In genomic region chr11:52364376-52364775, GRCm38 (mm10) we compare ENCODE assay signal across 20 mouse cellular contexts. TPM values are rescaled to one million over a fixed set of nuclear protein-coding genes. Genes with fewer than 3 reads are reported as not detected.
DNase-seq lines count a peak whose midpoint lies in the region; ATAC-seq and TF ChIP-seq lines count a peak whose summit lies in the region.
"Had no signal": no experiment of that assay in that cellular context is flagged by ENCODE, and none has a peak within 500 bp of the region (broad histone marks: within the 10 kb centered on the region; RNA-seq: fewer than 3 reads in every experiment).

No protein-coding gene starts in this region.

- DNase-seq in heart, adult 8-10 months (ENCODE audit: low spot score) = no peak
- DNase-seq in limb, embryonic 10.5 days (ENCODE audit: low spot score) = no peak
- DNase-seq in ES-CJ7 (ENCODE audit: low read depth, low spot score) = peak; percentile 87
- no peak for DNase-seq in heart, postnatal 0 days (ENCODE audit: low spot score)
- no peak for DNase-seq in left cerebral cortex, postnatal 10 days (ENCODE audit: extremely low spot score in 1 of 2, low spot score in 2 of 2)
- DNase-seq in adrenal gland, adult 8-10 months = no peak
- DNase-seq: cerebellum, adult 11-12 months; cerebellum, postnatal 25 days; layer of hippocampus, postnatal 36 days; left cerebral cortex, postnatal 4 days; lung, adult 2 months; thymus, postnatal 14 days had no signal

- H3K4me2 ChIP-seq in heart, embryonic 12.5 days = peak overlapping the region; percentile 78
- no peak overlapping the region for H3K4me2 ChIP-seq in limb, embryonic 12.5 days
- peak overlapping the region; percentile 58 for H3K4me2 ChIP-seq in heart, postnatal 0 days (ENCODE audit: low read depth, low read length)
- H3K4me2 ChIP-seq: midbrain, embryonic 11.5 days; neural tube, embryonic 13.5 days had no signal

- H3K4me3 ChIP-seq in heart, embryonic 12.5 days = 0 out of 2 replicates have a peak overlapping the region, but pooled peaks have one; percentile 20
- H3K4me3 ChIP-seq in limb, embryonic 12.5 days (replicated peaks) = no peak overlapping the region
- H3K4me3 ChIP-seq in limb, embryonic 10.5 days = no peak overlapping the region
- H3K4me3 ChIP-seq in heart, postnatal 0 days (ENCODE audit: low read depth, low read length) = peak overlapping the region; percentile 15; the same call in 1 of the 2 replicates
- H3K4me3 ChIP-seq: erythroblast, embryonic 14.5 days; neural tube, embryonic 13.5 days had no signal

- H3K36me3 ChIP-seq in heart, embryonic 12.5 days = 0 out of 2 replicates have a peak, but pooled peaks cover 3% of the 10 kb centered on the region
- H3K36me3 ChIP-seq in limb, embryonic 12.5 days = no peaks in the 10 kb centered on the region
- 0 out of 2 replicates have a peak, but pooled peaks cover 2% of the 10 kb centered on the region for H3K36me3 ChIP-seq in limb, embryonic 10.5 days
- H3K36me3 ChIP-seq in heart, postnatal 0 days (replicated peaks; ENCODE audit: control insufficient read depth, insufficient read depth, low read length) = no peaks in the 10 kb centered on the region
- H3K36me3 ChIP-seq: neural tube, embryonic 13.5 days had no signal

- peaks cover 73% of the 10 kb centered on the region for H3K4me1 ChIP-seq in heart, embryonic 12.5 days (replicated peaks)
- peaks cover 52% of the 10 kb centered on the region for H3K4me1 ChIP-seq in limb, embryonic 12.5 days (replicated peaks)
- peaks cover 48% of the 10 kb centered on the region for H3K4me1 ChIP-seq in limb, embryonic 10.5 days
- H3K4me1 ChIP-seq in heart, postnatal 0 days (ENCODE audit: control insufficient read depth, insufficient read depth) = peaks cover 65% of the 10 kb centered on the region

- no peak for ATAC-seq in heart, embryonic 12.5 days (ENCODE audit: insufficient number of reproducible peaks, low FRiP score)
- no peak for ATAC-seq in limb, embryonic 12.5 days (ENCODE audit: insufficient number of reproducible peaks, insufficient read depth, low FRiP score, low TSS enrichment, low read depth)
- ATAC-seq in heart, postnatal 0 days (ENCODE audit: insufficient read depth, low read depth) = no peak
- ATAC-seq: forebrain, embryonic 16.5 days had no signal

- no peak for TF ChIP-seq CTCF in heart, postnatal 0 days (IDR thresholded peaks at IDR 0.05; ENCODE audit: low read depth)

- intact Hi-C loops in left cerebral cortex, postnatal 10 days (cut with DNase I) = no loop called here

- WGBS in heart, embryonic 12.5 days = 69% methylated on average over 2 of the region's 2 CpGs
- 93% methylated on average over 2 of the region's 2 CpGs for WGBS in limb, embryonic 12.5 days
- WGBS in limb, embryonic 10.5 days = 91% methylated on average over 2 of the region's 2 CpGs
- WGBS in heart, postnatal 0 days = 71% methylated on average over 2 of the region's 2 CpGs

- peak overlapping the region; percentile 95 for H3K27ac ChIP-seq in heart, embryonic 12.5 days (ENCODE audit: poor library complexity, severe bottlenecking)
- peak overlapping the region; percentile 72; the same call in 1 of the 2 replicates for H3K27ac ChIP-seq in limb, embryonic 12.5 days
- no peak overlapping the region for H3K27ac ChIP-seq in limb, embryonic 10.5 days
- peak overlapping the region; percentile 89 for H3K27ac ChIP-seq in heart, postnatal 0 days (ENCODE audit: low read depth)
- H3K27ac ChIP-seq: macrophage had no signal

- H3K9me3 ChIP-seq in heart, embryonic 12.5 days (replicated peaks) = no peaks in the 10 kb centered on the region
- H3K9me3 ChIP-seq in limb, embryonic 12.5 days = no peaks in the 10 kb centered on the region
- H3K9me3 ChIP-seq in limb, embryonic 10.5 days (replicated peaks) = no peaks in the 10 kb centered on the region
- no peaks in the 10 kb centered on the region for H3K9me3 ChIP-seq in heart, postnatal 0 days (replicated peaks; ENCODE audit: control insufficient read depth, low read length)
- H3K9me3 ChIP-seq: G1E; neural tube, embryonic 13.5 days had no signal

- peak overlapping the region; percentile 71 for H3K9ac ChIP-seq in heart, embryonic 12.5 days
- no peak overlapping the region; the same call in 1 of the 2 replicates for H3K9ac ChIP-seq in limb, embryonic 12.5 days (replicated peaks)
- H3K9ac ChIP-seq in heart, postnatal 0 days (replicated peaks; ENCODE audit: low read depth, low read length) = peak overlapping the region; percentile 33; the same call in 1 of the 2 replicates

- no peak for TF ChIP-seq EP300 in heart, postnatal 0 days (IDR thresholded peaks at IDR 0.05; ENCODE audit: low read depth)

- no peaks in the 10 kb centered on the region for H3K27me3 ChIP-seq in heart, embryonic 12.5 days (replicated peaks)
- H3K27me3 ChIP-seq in limb, embryonic 12.5 days = no peaks in the 10 kb centered on the region
- no peaks in the 10 kb centered on the region for H3K27me3 ChIP-seq in limb, embryonic 10.5 days (ENCODE audit: low read depth, poor library complexity, severe bottlenecking)
- no peaks in the 10 kb centered on the region for H3K27me3 ChIP-seq in heart, postnatal 0 days (ENCODE audit: control insufficient read depth, insufficient read depth, low read length)
- H3K27me3 ChIP-seq: neural tube, embryonic 13.5 days had no signal

RNA-seq across cellular contexts. Expression of gene Vdac1, which starts 3.7 kb away (rescaled TPM):
- polyA plus RNA-seq in heart, embryonic 12.5 days (2016; fragmentation: Nextera tagmentation; extraction: Ambion mirVana) = 423 and 426 TPM in 2 replicates
- 1,000 to 10,000 TPM; 1,103 to 1,162 (median 1,146) TPM for total RNA-seq in heart, adult 8-10 months (2022)
- 203 and 227 TPM in 2 replicates for polyA plus RNA-seq in limb, embryonic 12.5 days (2016; fragmentation: Nextera tagmentation; extraction: Ambion mirVana)
- polyA plus RNA-seq in limb, embryonic 10.5 days (2016; fragmentation: Nextera tagmentation; extraction: Ambion mirVana) = 203 and 211 TPM in 2 replicates
- total RNA-seq in heart, postnatal 0 days (2014; rRNA removed; ENCODE audit: low replicate concordance) = 478 and 528 TPM in 2 replicates
- polyA plus RNA-seq in heart, postnatal 0 days (2015; fragmentation: Nextera tagmentation; extraction: Ambion mirVana) = 627 and 646 TPM in 2 replicates
- 100 to 1,000 TPM; 588 to 615 TPM for total RNA-seq in left cerebral cortex, postnatal 10 days (2021)
- total RNA-seq in adrenal gland, adult 8-10 months (2022) = 100 to 1,000 TPM; 419 to 502 (median 469) TPM

RNA-seq across cellular contexts. Expression of gene 9530068E07Rik, which starts 31.9 kb away (rescaled TPM):
- polyA plus RNA-seq in heart, embryonic 12.5 days (2016; fragmentation: Nextera tagmentation; extraction: Ambion mirVana) = 234 and 246 TPM in 2 replicates
- 10 to 100 TPM; 69.8 to 70.9 (median 70.0) TPM for total RNA-seq in heart, adult 8-10 months (2022)
- 161 and 173 TPM in 2 replicates for polyA plus RNA-seq in limb, embryonic 12.5 days (2016; fragmentation: Nextera tagmentation; extraction: Ambion mirVana)
- 157 and 163 TPM in 2 replicates for polyA plus RNA-seq in limb, embryonic 10.5 days (2016; fragmentation: Nextera tagmentation; extraction: Ambion mirVana)
- total RNA-seq in heart, postnatal 0 days (2014; rRNA removed; ENCODE audit: low replicate concordance) = 149 and 200 TPM in 2 replicates
- 133 and 134 TPM in 2 replicates for polyA plus RNA-seq in heart, postnatal 0 days (2015; fragmentation: Nextera tagmentation; extraction: Ambion mirVana)
- 10 to 100 TPM; 72.4 to 74.2 TPM for total RNA-seq in left cerebral cortex, postnatal 10 days (2021)
- total RNA-seq in adrenal gland, adult 8-10 months (2022) = 100 to 1,000 TPM; 147 to 165 (median 157) TPM

Comparison
In these comparisons a context has a peak if more than half of its experiments do, and no peak if none do; other contexts are left out.
1. H3K4me3 ChIP-seq: peak in heart, embryonic 12.5 days (single experiment) and heart, postnatal 0 days (single experiment); none in limb, embryonic 12.5 days (single experiment) and limb, embryonic 10.5 days (single experiment).